Mouse (Mus musculus) lung, adult 2 months (tissue): ENCODE data around the gene Cd200.
"Not testable (repeated sequence)": the region's sequence is repeated elsewhere in the genome, so short reads cannot be mapped to it uniquely, and the experiment has no call there.

Experiments used
- CTCF ChIP-seq: fragments of 200-500 bp; IDR thresholded peaks from 2 replicates; pipeline ENCODE4 v1.5.1; 2011; ENCODE audit warnings: mild to moderate bottlenecking, low read length, control low read depth; ENCODE audit not compliant: insufficient read depth
- POLR2A ChIP-seq: fragments of 200-500 bp; IDR thresholded peaks from 2 replicates; pipeline ENCODE4 v1.6.1; 2011; ENCODE audit warnings: low read depth, mild to moderate bottlenecking, control low read depth, low read length, borderline replicate concordance; ENCODE audit errors: extremely low read depth

GRCm38 (mm10) chr16:45358441-45358840, 50.4 kb downstream of the Cd200 start:
- TF ChIP-seq CTCF, POLR2A: not testable (repeated sequence)
